Mouse (Mus musculus) testis, adult 2 months (tissue): Measurements from ENCODE around the gene Prkrip1.

ENCODE experiments used
- CTCF ChIP-seq: fragments of 200-500 bp; IDR thresholded peaks from 2 replicates; pipeline ENCODE4 v1.5.1; 2012; ENCODE audit warnings: low read depth, mild to moderate bottlenecking, inconsistent platforms, low read length, moderate library complexity; ENCODE audit not compliant: control insufficient read depth, insufficient read depth, insufficient replicate concordance
- POLR2A ChIP-seq: fragments of 200-500 bp; IDR thresholded peaks from 2 replicates; pipeline ENCODE4 v1.6.1; 2012; ENCODE audit warnings: low read depth, mild to moderate bottlenecking, inconsistent platforms, low read length, moderate library complexity; ENCODE audit not compliant: control insufficient read depth

DNA sequence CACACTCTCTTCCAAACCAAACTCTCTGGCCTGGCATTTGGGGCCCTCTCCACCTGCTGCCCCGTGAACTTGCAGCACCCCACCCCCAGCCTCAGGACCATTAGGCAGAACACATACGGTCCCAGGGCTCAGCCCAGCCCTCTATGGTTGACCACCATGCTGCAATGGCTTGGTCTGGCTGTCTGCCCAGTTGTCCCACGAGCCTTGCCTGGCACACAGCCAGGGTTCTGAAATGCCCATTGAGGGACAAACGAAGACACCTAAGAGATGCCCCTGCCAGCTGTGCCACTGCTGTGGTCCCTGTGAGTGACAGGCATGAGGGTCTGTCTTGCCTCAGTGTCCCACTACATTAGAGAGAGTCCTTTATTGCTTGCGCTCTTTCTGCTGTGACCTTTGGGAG, 17.2 kb upstream of the Prkrip1 start:
- TF ChIP-seq POLR2A = no peak
- TF ChIP-seq CTCF = no peak
